Mouse (Mus musculus) erythroblast, embryonic 14.5 days (primary cell): Measurements from ENCODE around the gene Acsl6. TPM values are rescaled to one million over a fixed set of nuclear protein-coding genes. Genes with fewer than 3 reads are reported as not detected.

Source experiments
- H3K27me3 ChIP-seq: 2 replicates; pipeline ENCODE4 v1.6.1; 2012; ENCODE audit warnings: inconsistent platforms; ENCODE audit not compliant: control insufficient read depth
- H3K36me3 ChIP-seq: 2 replicates; pipeline ENCODE4 v1.6.1; 2012; ENCODE audit warnings: mild to moderate bottlenecking, inconsistent platforms; ENCODE audit not compliant: control insufficient read depth
- H3K4me1 ChIP-seq: 2 replicates; pipeline ENCODE4 v1.6.1; 2012; ENCODE audit warnings: inconsistent platforms; ENCODE audit not compliant: control insufficient read depth
- H3K4me3 ChIP-seq: replicated peaks from 2 replicates; pipeline ENCODE3; 2012; ENCODE audit warnings: moderate library complexity, mild to moderate bottlenecking, inconsistent platforms
- H3K9me3 ChIP-seq: 2 replicates; pipeline ENCODE4 v1.6.1; 2012; ENCODE audit warnings: low read length, inconsistent platforms, mixed read lengths; ENCODE audit not compliant: control insufficient read depth
- GATA1 ChIP-seq: IDR thresholded peaks from 2 replicates; pipeline ENCODE4 v1.6.1; 2012; ENCODE audit warnings: low read length, inconsistent platforms, mixed read lengths
- TAL1 ChIP-seq: IDR thresholded peaks from 3 replicates; pipeline ENCODE4 v1.6.1; 2012; ENCODE audit warnings: low read length, inconsistent platforms, mixed read lengths
- polyA plus RNA-seq: library from polyadenylated mRNA; stranded (reverse); fragments of >175 nt; gene quantifications from 2 replicates; pipeline ENCODE4 v1.2.3, GENCODE M21; 2012

Gene Acsl6
- polyA plus RNA-seq, 1 experiment: 0.01 TPM

GRCm38 (mm10) chr11:54303076-54303727 is 396 bp upstream of the Acsl6 start:
- TF ChIP-seq TAL1 (no peak), GATA1 (no peak)
- H3K4me1 ChIP-seq: no peaks in the 10 kb centered on the region
- peaks cover 56% of the 10 kb centered on the region for H3K27me3 ChIP-seq
- H3K9me3 ChIP-seq: peaks cover 6% of the 10 kb centered on the region
- H3K4me3 ChIP-seq: no peak overlapping the region
- H3K36me3 ChIP-seq: no peaks in the 10 kb centered on the region

- no peak for TF ChIP-seq GATA1
- TF ChIP-seq TAL1: no peak
- Histone ChIP-seq H3K4me1 (no peaks in the 10 kb centered on the region), H3K4me3 (no peak overlapping the region), H3K9me3 (no peaks in the 10 kb centered on the region; the same call in 1 of the 2 replicates), H3K27me3 (peaks cover 56% of the 10 kb centered on the region), H3K36me3 (no peaks in the 10 kb centered on the region)
These were observed 874 bp downstream of the Acsl6 start for GRCm38 (mm10) chr11:54304471-54304873.

- H3K27me3 ChIP-seq: peaks cover 56% of the 10 kb centered on the region
- H3K9me3 ChIP-seq: no peaks in the 10 kb centered on the region; the same call in 1 of the 2 replicates
- H3K36me3 ChIP-seq: no peaks in the 10 kb centered on the region
- TF ChIP-seq TAL1 (no peak), GATA1 (no peak)
- no peak overlapping the region for H3K4me3 ChIP-seq
- H3K4me1 ChIP-seq: no peaks in the 10 kb centered on the region
These were observed 1.7 kb downstream of the Acsl6 start for GRCm38 (mm10) chr11:54305331-54305730.

GRCm38 (mm10) chr11:54307139-54307816 is 3.7 kb downstream of the Acsl6 start:
- no peak overlapping the region for H3K4me3 ChIP-seq
- H3K36me3 ChIP-seq: no peaks in the 10 kb centered on the region
- peaks cover 49% of the 10 kb centered on the region for H3K27me3 ChIP-seq
- peaks cover 3% of the 10 kb centered on the region for H3K4me1 ChIP-seq
- no peak for TF ChIP-seq GATA1
- TF ChIP-seq TAL1: no peak
- no peaks in the 10 kb centered on the region; the same call in 1 of the 2 replicates for H3K9me3 ChIP-seq

GRCm38 (mm10) chr11:54310588-54310987 is 7.0 kb downstream of the Acsl6 start:
- no peak for TF ChIP-seq GATA1
- no peak for TF ChIP-seq TAL1
- Histone ChIP-seq H3K36me3 (no peaks in the 10 kb centered on the region), H3K27me3 (peaks cover 16% of the 10 kb centered on the region), H3K9me3 (no peaks in the 10 kb centered on the region), H3K4me3 (no peak overlapping the region), H3K4me1 (peaks cover 33% of the 10 kb centered on the region)

GRCm38 (mm10) chr11:54312021-54312420 is 8.4 kb downstream of the Acsl6 start:
- Histone ChIP-seq H3K36me3 (no peaks in the 10 kb centered on the region), H3K4me1 (peaks cover 36% of the 10 kb centered on the region), H3K27me3 (peaks cover 3% of the 10 kb centered on the region), H3K9me3 (no peaks in the 10 kb centered on the region), H3K4me3 (no peak overlapping the region)
- TF ChIP-seq TAL1 (no peak), GATA1 (no peak)

GRCm38 (mm10) chr11:54312603-54313002 is 9.0 kb downstream of the Acsl6 start:
- Histone ChIP-seq H3K4me3 (no peak overlapping the region), H3K27me3 (no peaks in the 10 kb centered on the region), H3K36me3 (no peaks in the 10 kb centered on the region), H3K4me1 (peaks cover 36% of the 10 kb centered on the region), H3K9me3 (no peaks in the 10 kb centered on the region)
- TF ChIP-seq TAL1 (no peak), GATA1 (no peak)

- H3K36me3 ChIP-seq: no peaks in the 10 kb centered on the region
- TF ChIP-seq GATA1: no peak
- TF ChIP-seq TAL1: no peak
- no peaks in the 10 kb centered on the region for H3K27me3 ChIP-seq
- H3K4me3 ChIP-seq: no peak overlapping the region
- no peaks in the 10 kb centered on the region for H3K9me3 ChIP-seq
- peaks cover 36% of the 10 kb centered on the region for H3K4me1 ChIP-seq
These were observed 10.1 kb downstream of the Acsl6 start for GRCm38 (mm10) chr11:54313391-54314360.
